Mouse (Mus musculus): ENCODE measurements around the gene Lamp3.
"Not testable (repeated sequence)": the region's sequence is repeated elsewhere in the genome, so short reads cannot be mapped to it uniquely, and the experiment has no call there.

The Lamp3 gene

GRCm38 (mm10) chr16:19706216-19706615, at the start of gene Lamp3:
Gene Lamp3 (minus strand): TSS chr16:19706375.
- no peak for DNase-seq (ENCODE audit: low read depth, low spot score)

GRCm38 (mm10) chr16:19732896-19733295, 26.7 kb upstream of the Lamp3 start:
- no peak for DNase-seq (ENCODE audit: low read depth, low spot score)

- not testable (repeated sequence) for DNase-seq (ENCODE audit: low read depth, low spot score)
Measured at GRCm38 (mm10) chr16:19724139-19724538, 18.0 kb upstream of the Lamp3 start.

- DNase-seq (ENCODE audit: low read depth, low spot score), result no peak
Measured at GRCm38 (mm10) chr16:19720959-19721358, 14.8 kb upstream of the Lamp3 start.

GRCm38 (mm10) chr16:19707381-19707780, 1.2 kb upstream of the Lamp3 start:
- no peak for DNase-seq (ENCODE audit: low read depth, low spot score)

GRCm38 (mm10) chr16:19699207-19699606, 7.0 kb downstream of the Lamp3 start:
- DNase-seq (ENCODE audit: low read depth, low spot score), result no peak

- DNase-seq (ENCODE audit: low read depth, low spot score), result no peak
Measured at GRCm38 (mm10) chr16:19670768-19671357, 35.3 kb downstream of the Lamp3 start.

GRCm38 (mm10) chr16:19666312-19666711, 39.9 kb downstream of the Lamp3 start:
- DNase-seq (ENCODE audit: low read depth, low spot score), result no peak

GRCm38 (mm10) chr16:19629816-19630215, 76.4 kb downstream of the Lamp3 start, which contains the start of gene Olfr171:
Gene Olfr171 (minus strand): TSS chr16:19629916.
- no peak for DNase-seq (ENCODE audit: low read depth, low spot score)

GRCm38 (mm10) chr16:19611782-19612181, 94.4 kb downstream of the Lamp3 start, which contains the start of gene Olfr170:
Gene Olfr170 (minus strand): TSS chr16:19611882.
- not testable (repeated sequence) for DNase-seq (ENCODE audit: low read depth, low spot score)
